Mouse (Mus musculus) heart, postnatal 10 days (tissue): ENCODE measurements around the gene Lrrfip2. TPM values are rescaled to one million over a fixed set of nuclear protein-coding genes. Genes with fewer than 3 reads are reported as not detected.

Experiments
- DNase-seq, 2 experiments: peaks; one replicate each; pipeline ENCODE4 v3.0.0; 2021
- intact Hi-C: fragments of 180-260 bp; cut with DNase I; formaldehyde crosslinking; loops from one replicate; pipeline ENCODE4 v1.15.1; 2025
- total RNA-seq, 2 experiments: library from RNA; stranded (reverse); gene quantifications; 2 replicates each; pipeline ENCODE4 v1.2.3; 2021

The Lrrfip2 gene
- total RNA-seq, 2 experiments from 2014 or later = 105 to 108 TPM

- intact Hi-C loops = no loop called here
- DNase-seq = no peak
Measured at GRCm38 (mm10) chr9:111107863-111108262, 9.5 kb upstream of the Lrrfip2 start.

GRCm38 (mm10) chr9:111117794-111118251 is 431 bp downstream of the Lrrfip2 start:
- peak; percentile 91 to 92 for DNase-seq
- intact Hi-C loops = loop anchor here (2.0 to 5.0 kb wide), 3 partner anchors 25 to 89 kb away; no protein-coding TSS in a partner anchor

GRCm38 (mm10) chr9:111118252-111118890 is 979 bp downstream of the Lrrfip2 start:
- intact Hi-C loops = loop anchor here (2.0 to 5.0 kb wide), 3 partner anchors 26 to 89 kb away; no protein-coding TSS in a partner anchor
- peak; percentile 69 to 72 for DNase-seq

- intact Hi-C loops = loop anchor here (2.0 to 5.0 kb wide), 3 partner anchors 26 to 88 kb away; no protein-coding TSS in a partner anchor
- DNase-seq = peak; percentile 56 to 59
Measured at GRCm38 (mm10) chr9:111118891-111119441, 1.6 kb downstream of the Lrrfip2 start.

- peak; percentile 85 to 86 for DNase-seq
- intact Hi-C loops = no loop called here
Measured at GRCm38 (mm10) chr9:111122446-111122845, 5.1 kb downstream of the Lrrfip2 start.

GRCm38 (mm10) chr9:111123336-111123735 is 5.9 kb downstream of the Lrrfip2 start:
- intact Hi-C loops = no loop called here
- DNase-seq = no peak

GRCm38 (mm10) chr9:111124440-111124839 is 7.0 kb downstream of the Lrrfip2 start:
- DNase-seq = no peak
- intact Hi-C loops = no loop called here

- DNase-seq = no peak
- intact Hi-C loops = loop anchor here (2.0 kb wide), 1 partner anchor 14 kb away; no protein-coding TSS in a partner anchor
Measured at GRCm38 (mm10) chr9:111126735-111127134, 9.3 kb downstream of the Lrrfip2 start.

- intact Hi-C loops = loop anchor here (2.0 kb wide), 1 partner anchor 13 kb away; no protein-coding TSS in a partner anchor
Measured at GRCm38 (mm10) chr9:111127749-111128148, 10.4 kb downstream of the Lrrfip2 start.

GRCm38 (mm10) chr9:111130126-111130525 is 12.7 kb downstream of the Lrrfip2 start:
- no peak for DNase-seq
- intact Hi-C loops = no loop called here

More at GRCm38 (mm10) chr9:111127749-111128148, 10.4 kb downstream of the Lrrfip2 start:
- DNase-seq = no peak

- DNase-seq = no peak
- intact Hi-C loops = no loop called here
Measured at GRCm38 (mm10) chr9:111138161-111138560, 20.8 kb downstream of the Lrrfip2 start.

GRCm38 (mm10) chr9:111142721-111143120 is 25.3 kb downstream of the Lrrfip2 start:
- peak in 1 of 2 experiments; percentile 53 for DNase-seq
- intact Hi-C loops = no loop called here

GRCm38 (mm10) chr9:111143387-111143786 is 26.0 kb downstream of the Lrrfip2 start:
- intact Hi-C loops = no loop called here
- no peak for DNase-seq

- intact Hi-C loops = no loop called here
- DNase-seq = peak in 1 of 2 experiments; percentile 48
Measured at GRCm38 (mm10) chr9:111144711-111145110, 27.3 kb downstream of the Lrrfip2 start.

GRCm38 (mm10) chr9:111145497-111146190 is 28.3 kb downstream of the Lrrfip2 start:
- intact Hi-C loops = no loop called here

GRCm38 (mm10) chr9:111146216-111146798 is 28.9 kb downstream of the Lrrfip2 start:
- DNase-seq = peak in 1 of 2 experiments; percentile 42
- intact Hi-C loops = no loop called here

More at GRCm38 (mm10) chr9:111145497-111146190, 28.3 kb downstream of the Lrrfip2 start:
- no peak for DNase-seq

- no peak for DNase-seq
- intact Hi-C loops = no loop called here
Measured at GRCm38 (mm10) chr9:111148006-111148405, 30.6 kb downstream of the Lrrfip2 start.

GRCm38 (mm10) chr9:111148414-111148813 is 31.0 kb downstream of the Lrrfip2 start:
- intact Hi-C loops = no loop called here

GRCm38 (mm10) chr9:111149188-111149945 is 32.0 kb downstream of the Lrrfip2 start:
- intact Hi-C loops = no loop called here
- DNase-seq = peak; percentile 89 to 90

More at GRCm38 (mm10) chr9:111148414-111148813, 31.0 kb downstream of the Lrrfip2 start:
- no peak for DNase-seq
